Mouse (Mus musculus): ENCODE results near the gene Hsd17b3. TPM values are rescaled to one million over a fixed set of nuclear protein-coding genes. Genes with fewer than 3 reads are reported as not detected.

Hsd17b3 gene
- not detected for total RNA-seq (2021)
- long read RNA-seq, experiment 1, result 0 reads
- long read RNA-seq, experiment 2, result 0 reads

DNA sequence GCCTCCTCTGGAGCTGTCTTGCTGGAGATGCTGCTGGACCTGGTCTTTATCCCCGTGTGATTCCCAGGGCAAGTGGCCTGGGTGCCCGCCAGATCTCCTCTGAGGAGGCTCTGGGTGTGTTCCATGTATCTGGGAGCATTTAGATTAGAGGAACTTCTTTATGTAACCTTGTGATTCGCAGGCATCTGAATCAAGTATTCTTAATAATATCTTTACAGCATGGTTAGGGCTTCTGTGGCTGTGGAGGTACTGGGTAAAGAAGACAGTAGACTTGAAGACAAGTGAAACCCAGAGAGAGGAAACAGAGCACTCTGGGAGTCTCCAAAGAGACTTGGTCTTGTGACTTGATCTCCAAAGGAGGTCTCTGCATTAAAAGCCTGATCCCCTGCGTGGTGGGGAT lies at the start of gene Hsd17b3:
Hsd17b3 (minus strand) TSS at position 101 of the 400 bp plus-strand sequence.
- no peak for DNase-seq

DNA sequence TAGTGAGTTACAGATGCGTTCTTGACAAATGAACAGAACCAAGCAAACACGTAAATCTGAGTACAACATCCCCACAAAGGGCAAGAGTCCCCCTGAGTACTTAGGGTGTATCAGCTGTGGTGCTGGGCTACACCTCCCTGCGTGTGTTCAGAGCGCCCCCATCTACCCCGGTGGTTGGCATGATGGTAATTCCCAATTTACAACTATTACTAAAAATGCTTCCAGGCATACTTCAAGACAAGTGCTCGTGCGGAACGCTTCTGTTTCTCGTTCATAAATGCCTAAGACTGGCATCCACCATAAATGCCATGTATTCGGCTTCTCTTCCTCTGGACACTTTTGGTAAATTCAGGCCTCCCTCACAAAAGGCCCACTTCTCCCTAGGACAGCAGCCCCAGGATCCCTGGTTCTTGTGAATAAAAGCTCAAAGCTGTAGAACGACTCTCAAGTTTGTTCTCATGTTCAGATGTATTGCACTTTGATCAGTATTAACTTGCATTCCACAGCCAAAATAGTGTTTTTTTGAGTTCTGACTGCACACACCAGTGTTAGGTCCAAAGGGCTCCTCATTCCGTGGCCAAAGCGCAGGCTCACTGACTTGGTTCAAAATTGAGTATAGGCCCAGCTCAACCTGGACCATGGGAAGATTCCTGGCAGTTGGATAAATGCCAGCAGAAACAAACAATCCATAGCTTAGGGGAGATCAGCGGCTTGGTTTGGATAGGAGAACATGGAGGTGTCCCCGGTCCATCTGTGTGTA lies 40.8 kb upstream of the Hsd17b3 start:
- peak; percentile 17 for DNase-seq

DNA sequence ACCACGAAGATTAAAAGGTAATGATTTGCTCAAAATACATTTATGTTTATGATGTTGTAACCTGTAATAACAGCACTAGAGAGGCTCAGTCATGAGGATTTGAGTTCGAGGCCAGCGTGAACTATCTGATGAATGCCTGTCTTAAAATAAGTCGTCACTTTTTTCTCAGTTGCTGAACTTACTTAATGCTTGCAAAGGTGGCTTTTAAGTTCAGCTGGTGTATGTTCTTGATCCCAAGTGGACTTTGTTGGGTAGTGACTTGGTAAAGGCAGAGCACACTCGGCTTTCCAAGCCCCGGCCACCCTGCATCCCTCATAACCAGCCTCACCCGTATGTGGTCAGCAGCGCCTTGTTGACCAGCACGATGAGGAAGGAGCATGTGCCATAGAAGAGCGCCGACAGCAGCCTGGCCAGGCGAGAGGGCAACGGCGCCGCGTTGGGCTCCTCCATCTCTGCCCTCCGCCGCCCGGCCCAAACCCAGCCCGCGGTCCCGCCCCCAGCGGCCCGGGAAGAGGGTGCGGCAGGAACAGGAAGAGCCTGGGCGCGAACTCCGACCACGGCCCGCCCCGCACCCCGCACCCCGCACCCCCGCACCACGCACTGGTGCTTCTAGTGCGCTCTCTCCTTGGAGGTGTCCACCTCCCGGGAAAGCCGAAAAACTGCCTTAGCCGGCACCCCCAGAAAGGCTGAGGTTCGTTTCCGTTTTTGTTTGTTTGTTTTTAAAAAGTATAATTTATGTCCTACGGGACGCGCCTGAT lies 40.0 kb upstream of the Hsd17b3 start, which contains the start of gene Slc35d2:
Slc35d2 (minus strand) TSS at position 511 of the 758 bp plus-strand sequence.
- DNase-seq, result peak; percentile 72

DNA sequence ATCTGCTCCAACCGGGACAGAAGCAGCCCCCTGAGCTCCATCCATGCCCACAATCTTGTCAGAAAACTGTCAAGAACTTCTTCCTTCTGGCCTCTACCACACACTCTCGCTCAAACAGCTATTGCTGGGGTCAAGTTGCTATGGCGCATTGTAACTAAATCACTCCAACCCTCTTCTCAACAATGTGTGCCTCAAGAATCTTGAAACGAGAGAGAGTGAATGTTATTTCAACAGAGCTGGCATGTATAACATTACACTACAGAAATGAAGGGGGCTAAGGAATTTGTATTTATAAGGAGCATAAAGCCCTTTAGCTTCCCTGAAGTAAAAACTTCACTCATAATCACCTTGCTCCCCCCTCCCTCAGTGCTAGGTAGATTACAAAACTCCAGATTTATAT lies 37.3 kb upstream of the Hsd17b3 start:
- no peak for DNase-seq

DNA sequence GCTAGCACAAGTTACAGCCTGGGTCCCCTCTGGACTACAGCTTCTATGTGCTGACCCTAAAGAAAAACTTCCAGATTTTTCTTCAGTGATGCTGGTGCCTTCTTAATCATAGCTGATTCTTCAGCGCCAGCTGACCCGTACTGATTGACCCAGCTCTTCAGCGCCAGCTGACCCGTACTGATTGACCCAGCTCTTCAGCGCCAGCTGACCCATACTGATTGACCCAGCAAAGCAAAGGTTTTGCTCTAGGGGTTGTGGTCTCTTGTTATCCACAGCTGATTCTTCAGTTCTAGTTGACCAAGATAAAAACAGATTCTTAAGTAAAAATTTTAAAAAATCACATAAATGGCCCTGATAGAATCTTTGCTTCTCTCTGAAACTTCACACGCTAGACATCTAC lies 35.9 kb upstream of the Hsd17b3 start:
- DNase-seq, result no peak

DNA sequence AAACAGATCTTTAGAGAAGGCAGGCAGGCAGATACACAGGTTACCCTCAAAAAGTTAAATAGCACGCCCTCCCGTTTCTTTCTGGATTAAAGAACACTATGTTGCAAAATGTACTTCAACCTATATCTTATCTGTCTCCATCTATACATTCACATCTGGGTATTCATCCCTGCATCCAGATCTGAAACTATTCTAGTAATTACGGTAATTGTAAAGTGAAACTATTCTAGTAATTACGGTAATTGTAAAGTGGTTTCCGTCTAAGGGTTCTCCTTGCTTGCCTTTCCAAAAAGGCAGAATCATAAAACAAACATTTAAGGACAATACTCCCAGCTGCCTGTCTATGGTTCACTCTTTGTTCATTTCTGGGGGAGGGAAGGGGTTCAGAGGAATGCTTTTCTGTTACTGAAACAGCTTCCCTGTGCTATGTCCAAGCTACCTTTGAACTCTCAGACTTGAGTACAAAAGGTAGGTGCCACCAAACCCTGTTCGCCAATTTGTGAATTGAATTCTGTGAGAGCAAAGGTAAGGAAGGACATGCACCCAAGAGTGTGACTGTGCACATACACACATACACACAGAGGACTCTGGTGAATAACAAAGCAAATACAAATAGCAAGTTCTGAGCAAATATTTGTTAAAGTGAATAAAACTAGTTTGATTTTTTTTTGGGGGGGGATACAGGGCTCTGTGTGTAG lies 34.6 kb upstream of the Hsd17b3 start:
- no peak for DNase-seq

DNA sequence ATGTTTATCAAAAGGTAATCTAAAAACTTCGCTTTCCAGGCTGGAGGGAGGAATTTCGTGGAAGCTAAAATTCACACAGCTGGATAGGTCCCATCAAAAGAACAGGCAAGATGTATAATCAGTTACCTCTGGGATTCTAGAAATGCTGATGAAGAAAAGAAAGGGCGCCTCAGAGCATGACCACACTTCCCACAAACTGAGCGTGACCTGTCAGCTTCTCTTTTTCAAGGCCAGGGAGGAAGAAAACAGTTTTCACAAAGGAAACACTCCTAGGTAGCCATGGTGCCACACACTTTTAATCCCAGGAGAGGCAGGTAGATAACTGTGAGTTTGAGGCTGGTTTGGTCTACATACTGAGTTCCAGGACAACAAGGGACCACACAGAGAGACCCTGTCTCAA lies 31.7 kb upstream of the Hsd17b3 start:
- no peak for DNase-seq

DNA sequence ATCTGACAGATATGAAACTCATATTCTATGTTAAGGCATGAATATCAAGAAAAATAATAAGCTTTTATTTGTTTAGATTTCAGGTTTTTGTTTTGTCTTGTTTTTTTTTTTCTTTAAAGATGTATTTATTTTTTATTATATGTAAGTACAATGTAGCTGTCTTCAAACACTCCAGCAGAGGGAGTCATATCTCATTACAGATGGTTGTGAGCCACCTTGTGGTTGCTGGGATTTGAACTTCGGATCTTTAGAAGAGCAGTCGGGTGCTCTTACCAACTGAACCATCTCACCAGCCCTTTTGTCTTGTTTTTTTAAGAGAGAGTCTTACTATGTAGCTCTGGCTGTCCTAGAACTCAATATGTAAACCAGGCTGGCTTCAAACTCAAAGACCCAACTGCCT lies 28.4 kb upstream of the Hsd17b3 start:
- no peak for DNase-seq

DNA sequence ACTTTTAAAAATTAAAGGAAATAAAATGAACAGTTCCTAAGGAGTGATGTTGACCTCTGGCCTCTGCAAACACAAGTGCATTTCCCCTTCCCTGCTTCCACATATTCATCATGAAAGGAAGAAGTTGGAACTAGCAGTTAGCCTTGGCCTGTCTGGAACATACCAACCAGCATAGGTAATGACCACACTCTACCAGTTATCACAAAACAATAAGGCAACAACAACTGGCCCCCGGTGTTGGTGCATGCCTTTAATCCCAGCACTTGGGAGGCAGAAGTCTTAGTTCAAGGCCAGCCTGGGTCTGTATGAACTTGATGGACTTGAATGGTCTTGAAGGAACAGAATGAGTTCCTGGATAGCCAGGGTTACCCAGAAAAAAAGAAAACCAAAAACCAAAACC lies 21.4 kb upstream of the Hsd17b3 start:
- DNase-seq, result no peak

DNA sequence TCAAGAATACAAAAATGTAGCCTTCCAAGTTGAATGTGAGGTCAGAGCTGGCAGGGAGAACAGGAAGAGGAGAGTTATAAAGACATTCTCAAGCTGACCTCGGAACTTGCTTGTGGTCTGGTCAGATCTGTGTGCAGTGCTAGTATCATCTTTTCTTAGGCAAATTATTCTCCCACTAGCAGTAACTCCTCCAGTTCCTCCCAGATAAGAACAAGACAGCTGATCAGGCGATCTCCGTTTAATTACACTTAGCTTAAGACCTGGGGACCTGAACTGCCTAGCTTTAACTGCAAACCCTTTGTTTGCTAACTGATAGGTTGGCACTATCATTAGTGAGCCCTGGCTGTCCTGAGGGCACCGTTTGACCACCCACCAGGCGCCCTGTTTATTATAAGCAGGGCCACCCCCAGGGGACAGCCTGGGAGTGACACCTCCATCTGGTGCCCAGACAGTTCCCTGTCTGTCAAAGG lies 19.4 kb upstream of the Hsd17b3 start:
- no peak for DNase-seq

DNA sequence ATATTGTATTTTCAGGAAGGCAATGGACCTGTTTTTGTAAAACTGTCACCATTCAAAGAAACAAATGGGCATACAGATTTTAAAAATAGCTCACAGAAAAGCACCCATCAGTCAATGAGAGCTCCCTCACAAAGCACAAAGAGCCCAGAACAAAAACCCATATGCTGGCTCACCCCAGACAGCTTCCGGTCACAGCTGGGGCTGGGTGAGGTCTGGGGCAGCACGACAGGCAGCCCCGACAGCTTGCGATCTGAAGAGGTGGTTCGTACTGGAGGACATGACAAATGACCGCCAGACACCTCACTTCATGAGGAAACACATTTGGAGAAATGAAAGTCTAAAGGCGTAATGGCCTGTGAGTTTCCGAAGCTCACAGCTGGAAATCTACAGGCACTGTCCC lies 18.5 kb upstream of the Hsd17b3 start:
- no peak for DNase-seq

DNA sequence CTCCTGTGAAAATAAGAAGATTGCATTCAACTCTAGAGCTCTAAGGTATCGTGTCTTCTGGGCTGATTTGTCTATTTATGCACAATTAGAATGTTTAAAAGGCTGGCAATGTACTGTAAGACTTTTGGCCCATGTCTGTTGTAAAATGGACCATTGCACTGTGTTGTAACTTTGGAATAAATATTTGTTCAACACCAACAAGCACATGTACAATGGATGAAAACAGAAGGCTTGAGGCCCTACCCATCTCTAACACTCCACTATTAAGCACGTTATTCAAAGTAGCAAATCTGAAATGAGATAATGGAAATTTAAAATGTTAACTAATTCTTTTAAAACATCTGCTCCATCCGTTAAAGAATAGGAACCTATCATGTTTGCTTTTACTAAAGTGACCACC lies 18.1 kb upstream of the Hsd17b3 start:
- no peak for DNase-seq

DNA sequence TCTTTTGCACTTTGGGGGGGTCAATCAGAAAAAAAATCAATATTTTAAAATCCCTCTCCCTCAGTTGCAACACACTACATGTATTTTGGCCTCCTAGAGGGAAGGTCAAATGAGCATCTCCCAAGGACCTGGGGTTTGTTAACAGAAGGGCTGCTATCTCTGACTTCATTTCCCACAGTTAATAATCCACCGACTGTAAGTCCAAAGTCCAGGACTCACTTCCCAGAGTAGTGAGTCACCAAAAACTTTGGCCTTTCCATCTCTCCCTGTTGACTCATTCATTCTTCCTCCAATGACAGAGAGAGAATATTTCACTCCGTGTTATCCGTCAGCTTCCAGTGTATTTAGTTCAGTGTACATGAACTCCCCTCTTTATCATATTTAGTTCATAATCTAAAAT lies 16.7 kb upstream of the Hsd17b3 start:
- no peak for DNase-seq

DNA sequence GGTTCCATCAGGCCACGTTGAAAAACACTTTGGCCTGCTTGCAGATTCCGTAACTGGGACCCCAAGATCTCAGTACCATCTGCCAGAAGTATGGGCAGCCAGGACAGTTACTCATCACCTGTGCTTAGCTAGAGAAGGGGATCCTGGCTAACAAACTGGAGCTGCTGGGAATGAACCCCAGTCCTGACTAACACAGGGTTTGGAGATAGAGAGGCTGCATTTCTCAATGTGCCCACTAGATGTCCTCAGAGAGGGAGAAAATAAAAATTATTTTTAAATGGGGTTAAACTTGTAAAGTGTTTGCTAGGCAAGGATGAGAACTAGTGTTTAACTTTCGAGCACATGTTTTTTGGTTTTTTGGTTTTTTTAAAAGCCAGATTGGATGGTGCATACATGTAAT lies 11.2 kb upstream of the Hsd17b3 start:
- DNase-seq, result peak; percentile 18

DNA sequence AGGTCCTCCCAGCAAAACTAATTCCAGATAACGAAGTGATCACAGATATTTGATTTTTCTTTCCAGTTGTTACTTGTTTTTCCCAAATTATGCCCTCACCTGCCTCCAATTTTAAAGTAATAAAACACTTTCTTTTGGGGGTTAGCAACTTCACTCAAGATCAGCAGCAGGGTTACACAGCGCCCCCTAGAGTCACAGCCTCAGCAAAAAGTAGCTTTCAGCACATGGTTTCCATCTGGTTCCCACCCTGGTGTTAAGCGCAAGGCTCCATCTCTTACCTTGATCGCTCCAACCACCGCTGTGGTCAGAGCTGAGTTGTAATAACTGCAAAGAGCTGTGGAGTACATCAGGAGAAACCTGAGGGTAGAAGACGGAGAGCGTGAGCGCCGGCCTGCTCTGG lies 10.0 kb upstream of the Hsd17b3 start:
- DNase-seq, result peak; percentile 31

DNA sequence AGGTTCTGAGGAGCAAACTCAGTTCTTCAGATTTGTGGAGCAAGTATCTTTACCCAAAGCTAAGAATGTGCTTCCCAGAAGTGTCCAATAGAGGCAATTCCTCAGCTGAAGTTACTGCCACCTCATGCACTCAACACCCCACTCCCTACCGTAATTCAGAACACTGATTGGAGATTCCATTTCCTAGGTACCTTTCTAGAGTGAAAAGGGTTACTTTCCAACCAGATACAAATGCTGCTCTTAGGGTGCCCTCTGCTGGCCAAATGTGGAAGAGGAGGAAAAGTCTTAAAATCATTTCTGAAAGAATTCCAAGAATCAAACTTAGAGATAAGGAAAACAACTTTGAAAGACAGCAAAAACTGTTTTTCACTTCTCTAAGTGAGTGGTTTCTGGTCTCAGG lies 4.3 kb upstream of the Hsd17b3 start:
- DNase-seq, result peak; percentile 78

DNA sequence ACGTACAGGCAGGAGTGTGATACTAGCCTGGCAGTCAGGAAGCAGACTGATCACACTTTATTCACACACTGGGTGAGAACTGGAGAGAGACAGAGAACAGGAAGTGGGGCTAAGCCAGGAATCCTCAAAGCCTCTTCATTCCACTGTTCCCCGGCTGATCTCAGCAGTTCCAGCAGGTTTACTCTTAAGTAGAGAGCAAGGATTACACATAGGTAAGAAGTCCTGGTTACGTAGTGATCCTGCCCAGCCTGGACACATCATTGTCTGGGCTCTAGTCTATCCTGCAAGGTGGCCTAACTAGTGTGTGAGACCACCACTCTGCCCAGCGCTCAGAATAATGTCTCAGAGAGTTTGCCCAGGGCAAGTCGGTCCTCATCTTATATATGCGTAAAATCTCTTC lies 3.7 kb upstream of the Hsd17b3 start:
- no peak for DNase-seq

DNA sequence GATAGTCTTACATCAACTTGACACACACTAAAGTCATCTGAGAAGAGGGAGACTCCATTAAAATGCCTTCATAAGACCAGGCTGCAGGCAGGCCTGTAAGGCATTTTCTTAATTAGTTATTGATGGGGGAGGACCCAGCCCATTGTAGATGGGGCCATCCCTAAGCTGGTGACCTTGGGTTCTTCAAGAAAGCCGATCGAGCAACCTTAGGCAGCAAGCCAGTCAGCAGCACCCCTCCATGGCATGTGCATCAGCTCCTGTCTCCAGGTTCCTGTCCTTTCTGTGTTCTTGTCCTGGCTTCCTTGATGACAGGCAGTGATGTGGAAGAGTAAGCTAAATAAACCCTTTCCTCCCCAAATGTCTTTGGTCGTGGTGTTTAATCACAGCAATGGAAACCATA lies 3.1 kb upstream of the Hsd17b3 start:
- no peak for DNase-seq

DNA sequence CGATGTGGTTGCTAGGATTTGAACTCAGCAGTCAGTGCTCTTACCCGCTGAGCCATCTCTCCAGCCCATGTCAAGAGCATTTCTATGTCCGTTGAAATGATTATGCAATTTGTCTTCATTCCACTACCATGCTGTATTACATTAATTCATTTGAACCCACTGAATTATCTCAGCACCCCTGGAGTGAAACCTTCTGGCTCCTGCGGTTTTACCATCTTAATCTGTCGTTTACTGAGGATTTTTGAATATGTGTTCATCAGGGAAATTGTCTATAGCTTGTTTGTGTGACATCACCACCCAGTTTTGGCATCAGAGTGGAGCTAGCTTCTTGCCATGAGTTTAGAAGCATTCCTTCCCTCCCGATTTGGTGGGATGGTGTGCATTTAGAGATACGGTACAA lies 2.0 kb upstream of the Hsd17b3 start:
- no peak for DNase-seq

DNA sequence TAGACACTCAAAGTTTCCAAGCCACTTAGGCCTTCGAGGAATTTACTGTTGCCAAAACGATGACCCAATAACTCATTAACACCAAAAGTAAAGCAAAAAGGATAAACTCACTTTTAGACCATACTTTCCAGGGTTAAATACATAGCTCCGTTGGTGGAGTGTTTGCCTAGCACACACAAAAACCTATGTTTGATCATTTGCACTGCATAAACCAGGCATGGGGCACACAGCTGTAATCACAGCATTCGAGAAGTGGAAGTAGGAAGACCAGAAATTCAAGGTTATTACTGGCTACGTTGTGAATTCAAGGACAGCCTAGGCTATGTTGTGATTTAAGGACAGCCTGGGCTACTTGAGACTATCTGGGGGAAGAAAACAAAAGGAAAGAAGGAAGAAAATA lies 1.2 kb upstream of the Hsd17b3 start:
- DNase-seq, result no peak

DNA sequence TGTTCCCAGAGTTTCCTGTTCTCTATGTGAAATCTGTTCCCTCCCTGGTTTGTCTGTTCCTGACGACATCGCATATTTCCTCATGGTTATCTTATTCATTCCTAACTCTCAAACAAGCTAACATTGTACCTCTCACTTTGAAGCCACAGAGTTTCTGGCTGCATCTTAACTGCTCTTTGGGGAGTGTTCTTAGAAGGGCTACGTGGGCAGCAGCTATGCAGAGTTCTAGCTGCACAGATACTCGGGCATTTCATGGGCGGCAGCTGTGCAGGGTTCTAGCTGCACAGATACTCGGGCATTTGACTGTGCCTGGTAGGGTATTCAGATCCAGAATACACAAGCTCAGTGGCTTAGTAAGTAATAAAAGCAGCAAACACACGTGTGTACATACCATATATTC lies 973 bp downstream of the Hsd17b3 start:
- no peak for DNase-seq

DNA sequence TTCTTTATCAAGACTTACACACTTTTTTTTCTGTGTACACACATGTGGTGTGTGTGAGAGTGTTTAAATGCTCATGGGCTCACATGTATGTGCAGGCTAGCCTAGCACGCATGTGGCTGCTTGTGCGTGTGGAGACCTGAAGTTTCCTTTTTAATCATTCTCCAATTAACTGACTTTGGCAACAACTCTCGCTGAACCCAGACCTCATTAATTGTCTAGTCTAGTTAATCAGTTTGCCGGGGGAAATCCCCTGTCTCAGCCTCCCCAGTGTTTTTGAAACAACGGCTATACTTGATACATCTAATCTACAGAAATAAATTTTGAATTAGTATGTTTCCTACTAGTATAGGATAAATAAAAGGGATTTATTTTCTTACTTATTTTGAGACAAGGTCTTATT lies 3.0 kb downstream of the Hsd17b3 start:
- DNase-seq, result no peak

DNA sequence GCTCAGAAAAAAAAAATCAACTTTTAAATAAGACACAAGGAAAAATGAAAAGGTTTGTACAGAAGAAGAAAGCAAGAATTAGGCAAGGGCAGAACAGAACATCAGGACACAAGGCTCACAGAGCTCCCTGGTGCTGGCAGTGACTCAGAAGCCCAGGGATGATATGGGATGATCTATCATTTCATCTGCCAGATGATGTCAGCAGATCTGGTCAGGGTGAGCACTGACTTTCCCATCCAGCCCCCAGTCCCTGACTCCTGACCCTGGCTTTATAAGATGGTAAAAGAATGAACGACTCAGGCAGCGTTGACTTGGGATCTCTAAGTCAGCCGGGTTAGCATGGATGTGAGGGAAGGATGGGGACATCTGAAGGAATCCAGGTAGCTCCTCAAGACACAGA lies 5.7 kb downstream of the Hsd17b3 start:
- no peak for DNase-seq

Measured in gastrocnemius, postnatal 10 days (tissue).